Mouse (Mus musculus) lung, postnatal 14 days (tissue): Measurements from ENCODE around the gene Cdh4.

Experiments used
- DNase-seq: peaks from one replicate; pipeline ENCODE4 v3.0.0; 2021

The Cdh4 gene

GRCm38 (mm10) chr2:179601167-179601566, 158.9 kb downstream of the Cdh4 start:
- DNase-seq = no peak

- DNase-seq = no peak
Measured at GRCm38 (mm10) chr2:179604746-179605145, 162.5 kb downstream of the Cdh4 start.

- DNase-seq = no peak
Measured at GRCm38 (mm10) chr2:179605255-179605654, 163.0 kb downstream of the Cdh4 start.

- no peak for DNase-seq
Measured at GRCm38 (mm10) chr2:179606341-179606740, 164.1 kb downstream of the Cdh4 start.

- DNase-seq = peak; percentile 46
Measured at GRCm38 (mm10) chr2:179615906-179616305, 173.7 kb downstream of the Cdh4 start.

GRCm38 (mm10) chr2:179623643-179624473, 181.6 kb downstream of the Cdh4 start:
- no peak for DNase-seq

- no peak for DNase-seq
Measured at GRCm38 (mm10) chr2:179627563-179627962, 185.3 kb downstream of the Cdh4 start.

GRCm38 (mm10) chr2:179630720-179631119, 188.5 kb downstream of the Cdh4 start:
- DNase-seq = peak; percentile 5

GRCm38 (mm10) chr2:179640576-179641301, 198.5 kb downstream of the Cdh4 start:
- no peak for DNase-seq

GRCm38 (mm10) chr2:179648573-179649263, 206.5 kb downstream of the Cdh4 start:
- DNase-seq = no peak

GRCm38 (mm10) chr2:179649370-179649769, 207.1 kb downstream of the Cdh4 start:
- DNase-seq = no peak

GRCm38 (mm10) chr2:179650168-179650567, 207.9 kb downstream of the Cdh4 start:
- DNase-seq = no peak

GRCm38 (mm10) chr2:179655506-179655905, 213.3 kb downstream of the Cdh4 start:
- DNase-seq = no peak

- no peak for DNase-seq
Measured at GRCm38 (mm10) chr2:179659254-179659653, 217.0 kb downstream of the Cdh4 start.

GRCm38 (mm10) chr2:179661998-179662714, 219.9 kb downstream of the Cdh4 start:
- DNase-seq = no peak

GRCm38 (mm10) chr2:179662739-179663138, 220.5 kb downstream of the Cdh4 start:
- no peak for DNase-seq

GRCm38 (mm10) chr2:179663652-179664051, 221.4 kb downstream of the Cdh4 start:
- no peak for DNase-seq

GRCm38 (mm10) chr2:179664171-179664608, 222.0 kb downstream of the Cdh4 start:
- no peak for DNase-seq

- no peak for DNase-seq
Measured at GRCm38 (mm10) chr2:179670689-179671088, 228.5 kb downstream of the Cdh4 start.

- DNase-seq = no peak
Measured at GRCm38 (mm10) chr2:179679866-179680265, 237.6 kb downstream of the Cdh4 start.

GRCm38 (mm10) chr2:179681386-179681785, 239.2 kb downstream of the Cdh4 start:
- DNase-seq = peak; percentile 51

- peak; percentile 29 for DNase-seq
Measured at GRCm38 (mm10) chr2:179687243-179687681, 245.0 kb downstream of the Cdh4 start.

- no peak for DNase-seq
Measured at GRCm38 (mm10) chr2:179688976-179689375, 246.7 kb downstream of the Cdh4 start.
